In the genomic region with DNA sequence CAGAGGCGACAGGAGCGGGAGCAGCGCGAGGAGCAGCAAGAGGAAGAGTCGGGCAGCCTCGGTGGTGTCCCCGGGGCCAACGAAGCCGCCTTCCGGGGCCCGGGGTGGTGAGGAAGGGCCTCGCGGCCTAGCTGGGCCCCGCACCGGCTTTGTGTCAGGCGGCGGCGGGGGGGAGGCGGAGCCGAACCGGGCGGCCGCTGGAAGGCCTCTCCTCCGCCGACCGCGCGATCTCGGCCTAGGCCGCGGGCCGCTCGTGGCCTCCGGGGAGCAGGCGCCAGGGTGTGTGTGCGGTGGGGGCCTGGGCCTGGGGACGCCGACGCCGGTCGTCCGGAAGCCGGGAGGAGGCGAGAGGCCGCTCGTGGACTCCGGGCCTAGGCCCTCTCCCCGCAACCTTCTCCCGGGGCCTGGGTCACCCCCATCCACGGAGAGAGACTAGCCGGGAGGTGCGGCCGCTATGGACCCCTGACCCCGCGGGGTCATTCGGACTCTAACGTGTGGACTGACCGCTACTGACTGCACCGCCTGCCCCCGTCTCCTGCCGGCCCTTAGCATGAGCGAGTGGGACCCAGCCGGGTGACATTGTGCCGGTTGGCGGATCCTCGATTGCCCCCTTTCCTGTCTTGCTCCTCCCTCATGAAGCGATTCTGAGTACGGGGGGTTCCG, we compare ENCODE assay signal across 8 mouse cellular contexts. TPM values are rescaled to one million over a fixed set of nuclear protein-coding genes. Genes with fewer than 3 reads are reported as not detected.
A peak's percentile ranks its signal among the peaks of the same experiment; 100 is the strongest.
DNase-seq lines count a peak whose midpoint lies in the region; ATAC-seq and TF ChIP-seq lines count a peak whose summit lies in the region.

No protein-coding gene starts in this region.

- H3K9ac ChIP-seq in heart, embryonic 12.5 days: peak overlapping the region; percentile 99
- peak overlapping the region; percentile 98 for H3K9ac ChIP-seq in kidney, embryonic 15.5 days
- peak overlapping the region; percentile 100 for H3K9ac ChIP-seq in midbrain, embryonic 16.5 days (ENCODE audit: low read depth, low read length)

- peak overlapping the region; percentile 80 for H3K4me2 ChIP-seq in heart, embryonic 12.5 days
- H3K4me2 ChIP-seq in kidney, embryonic 15.5 days: peak overlapping the region; percentile 79
- H3K4me2 ChIP-seq in midbrain, embryonic 16.5 days (ENCODE audit: low read length): peak overlapping the region; percentile 70

- H3K4me1 ChIP-seq in bone marrow, adult 2 months (ENCODE audit: control insufficient read depth, insufficient read depth, low read length): peaks cover 6% of the 10 kb centered on the region
- H3K4me1 ChIP-seq in erythroblast, embryonic 14.5 days (ENCODE audit: control insufficient read depth): peaks cover 42% of the 10 kb centered on the region
- peaks cover 20% of the 10 kb centered on the region for H3K4me1 ChIP-seq in heart, embryonic 12.5 days (replicated peaks)
- peaks cover 24% of the 10 kb centered on the region for H3K4me1 ChIP-seq in kidney, embryonic 15.5 days
- peaks cover 39% of the 10 kb centered on the region for H3K4me1 ChIP-seq in midbrain, embryonic 16.5 days (ENCODE audit: control insufficient read depth, insufficient read depth, low read length)

- H3K27me3 ChIP-seq in erythroblast, embryonic 14.5 days (ENCODE audit: control insufficient read depth): no peaks in the 10 kb centered on the region
- no peaks in the 10 kb centered on the region for H3K27me3 ChIP-seq in heart, embryonic 12.5 days (replicated peaks)
- H3K27me3 ChIP-seq in kidney, embryonic 15.5 days: no peaks in the 10 kb centered on the region
- no peaks in the 10 kb centered on the region for H3K27me3 ChIP-seq in midbrain, embryonic 16.5 days (ENCODE audit: control insufficient read depth, insufficient read depth, low read depth, low read length)

- TF ChIP-seq POLR2A in bone marrow, adult 2 months (IDR thresholded peaks at IDR 0.05; ENCODE audit: borderline replicate concordance, control insufficient read depth, low read depth, low read length): no peak

- no peaks in the 10 kb centered on the region for H3K9me3 ChIP-seq in erythroblast, embryonic 14.5 days (ENCODE audit: control insufficient read depth, low read length)
- H3K9me3 ChIP-seq in heart, embryonic 12.5 days (replicated peaks): no peaks in the 10 kb centered on the region
- H3K9me3 ChIP-seq in kidney, embryonic 15.5 days (replicated peaks): no peaks in the 10 kb centered on the region
- H3K9me3 ChIP-seq in midbrain, embryonic 16.5 days (replicated peaks; ENCODE audit: control insufficient read depth, low read length, poor library complexity, severe bottlenecking): no peaks in the 10 kb centered on the region

- H3K36me3 ChIP-seq in erythroblast, embryonic 14.5 days (ENCODE audit: control insufficient read depth): peaks cover 26% of the 10 kb centered on the region
- peaks cover 14% of the 10 kb centered on the region for H3K36me3 ChIP-seq in heart, embryonic 12.5 days
- peaks cover 22% of the 10 kb centered on the region for H3K36me3 ChIP-seq in kidney, embryonic 15.5 days
- no peaks in the 10 kb centered on the region for H3K36me3 ChIP-seq in midbrain, embryonic 16.5 days (ENCODE audit: control insufficient read depth, insufficient read depth, low read length)

- no peak for TF ChIP-seq CTCF in bone marrow, adult 2 months (IDR thresholded peaks at IDR 0.05; ENCODE audit: control insufficient read depth, insufficient read depth, low read length)

- H3K27ac ChIP-seq in bone marrow, adult 2 months (ENCODE audit: control insufficient read depth, insufficient read depth, low read depth, low read length, poor library complexity): peak overlapping the region; percentile 97
- peak overlapping the region; percentile 89 for H3K27ac ChIP-seq in heart, embryonic 12.5 days (ENCODE audit: poor library complexity, severe bottlenecking)
- H3K27ac ChIP-seq in kidney, embryonic 15.5 days: peak overlapping the region; percentile 86
- peak overlapping the region; percentile 93 for H3K27ac ChIP-seq in midbrain, embryonic 16.5 days (ENCODE audit: low read length)

- peak; percentile 78 for ATAC-seq in heart, embryonic 12.5 days (ENCODE audit: insufficient number of reproducible peaks, low FRiP score)
- peak; percentile 71 for ATAC-seq in kidney, embryonic 15.5 days (replicated peaks; ENCODE audit: low FRiP score)
- peak; percentile 70 for ATAC-seq in midbrain, embryonic 16.5 days

- peak; percentile 68 to 76 for DNase-seq in B cell, adult 2 months
- peak; percentile 73 for DNase-seq in liver
- DNase-seq in spleen, postnatal 36 days (ENCODE audit: low spot score in 2 of 2): peak; percentile 51 to 54

- peak overlapping the region; percentile 86 for H3K4me3 ChIP-seq in bone marrow, adult 2 months (replicated peaks; ENCODE audit: control insufficient read depth, low read depth, low read length)
- H3K4me3 ChIP-seq in erythroblast, embryonic 14.5 days (replicated peaks): peak overlapping the region; percentile 98
- peak overlapping the region; percentile 81 for H3K4me3 ChIP-seq in heart, embryonic 12.5 days
- H3K4me3 ChIP-seq in kidney, embryonic 15.5 days (replicated peaks): peak overlapping the region; percentile 95
- H3K4me3 ChIP-seq in midbrain, embryonic 16.5 days (ENCODE audit: low read depth, low read length): peak overlapping the region; percentile 99

- under 1% methylated on average over 69 of the region's 69 CpGs for WGBS in bone marrow, adult 2 months
- WGBS in heart, embryonic 12.5 days: under 1% methylated on average over 44 of the region's 69 CpGs
- WGBS in kidney, embryonic 15.5 days: under 1% methylated on average over 64 of the region's 69 CpGs
- WGBS in midbrain, embryonic 16.5 days: under 1% methylated on average over 40 of the region's 69 CpGs

RNA-seq across cellular contexts. Expression of a gene that starts 4.8 kb away (rescaled TPM):
- 26.0 and 35.6 TPM in 2 replicates for polyA plus RNA-seq in bone marrow, adult 2 months (2011; ENCODE audit: insufficient read depth, insufficient read length, low replicate concordance, missing spikeins)
- 4.5 and 4.7 TPM in 2 replicates for polyA plus RNA-seq in erythroblast, embryonic 14.5 days (2012)
- 23.5 and 24.3 TPM in 2 replicates for polyA plus RNA-seq in heart, embryonic 12.5 days (2016; fragmentation: Nextera tagmentation; extraction: Ambion mirVana)
- polyA plus RNA-seq in kidney, embryonic 15.5 days (2015; fragmentation: Nextera tagmentation; extraction: Ambion mirVana): 30.6 and 31.9 TPM in 2 replicates
- polyA plus RNA-seq in midbrain, embryonic 16.5 days (2015; fragmentation: Nextera tagmentation; extraction: Ambion mirVana): 23.4 and 23.9 TPM in 2 replicates

Comparison
In these comparisons a context has a peak if more than half of its experiments do, and no peak if none do; other contexts are left out.
1. Peak in every context shown above with its lines: DNase-seq, ATAC-seq, H3K4me3 ChIP-seq and H3K27ac ChIP-seq.